Mouse (Mus musculus) liver, adult 2 months (tissue): ENCODE measurements around the gene Gm826. TPM values are rescaled to one million over a fixed set of nuclear protein-coding genes. Genes with fewer than 3 reads are reported as not detected.
A peak's percentile ranks its signal among the peaks of the same experiment; 100 is the strongest.

ENCODE experiments used
- DNase-seq: peaks from one replicate; pipeline ENCODE4 v3.0.0-alpha.2; 2011; ENCODE audit warnings: low read depth, low spot score; ENCODE audit errors: extremely low read depth
- H3K27ac ChIP-seq: fragments of 200-500 bp; replicated peaks from 2 replicates; pipeline ENCODE4 v1.5.1; 2012; ENCODE audit warnings: low read depth, mild to moderate bottlenecking, control low read depth, inconsistent platforms, low read length; ENCODE audit not compliant: insufficient read depth
- H3K27me3 ChIP-seq: fragments of 200-500 bp; 2 replicates; pipeline ENCODE4 v1.6.1; 2012; ENCODE audit warnings: mild to moderate bottlenecking, moderate library complexity, low read length, inconsistent platforms; ENCODE audit not compliant: control insufficient read depth, insufficient read depth
- H3K36me3 ChIP-seq: fragments of 200-500 bp; 2 replicates; pipeline ENCODE4 v1.6.1; 2012; ENCODE audit warnings: low read length, inconsistent platforms; ENCODE audit not compliant: control insufficient read depth, insufficient read depth
- H3K4me1 ChIP-seq: fragments of 200-500 bp; 2 replicates; pipeline ENCODE4 v1.6.1; 2011; ENCODE audit warnings: low read length; ENCODE audit not compliant: control insufficient read depth, insufficient read depth
- H3K4me3 ChIP-seq: fragments of 200-500 bp; 2 replicates; pipeline ENCODE4 v1.5.1; 2011; ENCODE audit warnings: low read depth, mild to moderate bottlenecking, control low read depth, low read length, moderate library complexity; ENCODE audit not compliant: insufficient read depth
- H3K79me2 ChIP-seq: fragments of 200-500 bp; 2 replicates; pipeline ENCODE4 v1.6.1; 2012; ENCODE audit warnings: inconsistent platforms, mild to moderate bottlenecking, low read length, moderate library complexity; ENCODE audit not compliant: control insufficient read depth, insufficient read depth
- H3K9ac ChIP-seq: fragments of 200-500 bp; 2 replicates; pipeline ENCODE4 v1.6.1; 2012; ENCODE audit warnings: low read depth, mild to moderate bottlenecking, control low read depth, inconsistent platforms, low read length
- CTCF ChIP-seq: fragments of 200-500 bp; IDR thresholded peaks from 2 replicates; pipeline ENCODE4 v1.5.1; 2011; ENCODE audit warnings: low read depth, low read length, control low read depth
- POLR2A ChIP-seq: fragments of 200-500 bp; IDR thresholded peaks from 2 replicates; pipeline ENCODE4 v1.6.1; 2011; ENCODE audit warnings: low read length, control low read depth; ENCODE audit not compliant: insufficient read depth; ENCODE audit errors: extremely low read depth
- WGBS: fragments of 180-500 bp; shearing (Covaris S2); methylation state at CpG from one replicate; pipeline ENCODE4 v1.1.7; 2018; 5-methylcytosine and 5-hydroxymethylcytosine counted together
- polyA plus RNA-seq: library from polyadenylated mRNA; depleted of rRNA; stranded (reverse); fragments of >200 nt; gene quantifications from 2 replicates; pipeline ENCODE4 v1.2.3, GENCODE M21; 2012
- total RNA-seq: library from RNA; depleted of rRNA; stranded (reverse); fragments of >200 nt; gene quantifications from 2 replicates; pipeline ENCODE4 v1.2.3, GENCODE M21; 2014

Gene Gm826
- total and polyA plus RNA-seq, 2 experiments: 1.4 to 4.1 TPM

DNA sequence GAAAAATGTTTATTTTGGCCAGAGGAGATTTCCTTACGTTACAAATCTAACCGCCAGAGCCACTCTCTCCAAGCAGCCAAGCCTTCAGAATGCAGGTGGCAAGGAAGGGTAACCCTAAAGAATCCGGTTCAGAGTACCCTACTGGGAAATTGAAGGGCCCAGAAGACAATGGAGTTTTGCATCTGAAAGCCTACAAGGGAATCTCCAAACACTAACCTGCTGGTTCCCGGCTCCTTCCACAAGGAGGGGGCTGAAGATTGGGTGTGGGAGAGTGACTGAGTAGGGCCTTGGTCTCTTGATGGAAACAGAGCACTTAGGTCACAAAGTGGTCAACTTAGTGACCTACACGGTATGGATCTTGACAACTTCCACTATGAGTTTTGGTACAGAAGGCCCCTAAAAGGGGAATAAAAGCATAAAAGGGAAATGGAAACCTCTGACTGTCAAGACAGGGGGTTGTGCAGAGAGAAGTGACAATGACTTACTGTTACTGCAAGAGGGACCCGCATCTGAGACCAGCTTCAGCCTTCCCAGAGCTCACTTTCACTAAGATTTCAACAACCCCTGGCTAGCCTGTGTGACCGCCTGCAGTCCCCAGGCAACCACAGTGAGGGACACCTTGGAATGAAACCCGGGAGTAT is 26.4 kb upstream of the Gm826 start:
- WGBS: 77% methylated on average over 8 of the region's 8 CpGs
- TF ChIP-seq CTCF (no peak), POLR2A (no peak)
- Histone ChIP-seq H3K27me3 (no peaks in the 10 kb centered on the region), H3K27ac (no peak overlapping the region), H3K79me2 (peaks cover under 1% of the 10 kb centered on the region; the same call in 1 of the 2 replicates), H3K36me3 (peaks cover 15% of the 10 kb centered on the region; the same call in 1 of the 2 replicates), H3K9ac (no peak overlapping the region), H3K4me3 (no peak overlapping the region), H3K4me1 (no peaks in the 10 kb centered on the region)
- no peak for DNase-seq

DNA sequence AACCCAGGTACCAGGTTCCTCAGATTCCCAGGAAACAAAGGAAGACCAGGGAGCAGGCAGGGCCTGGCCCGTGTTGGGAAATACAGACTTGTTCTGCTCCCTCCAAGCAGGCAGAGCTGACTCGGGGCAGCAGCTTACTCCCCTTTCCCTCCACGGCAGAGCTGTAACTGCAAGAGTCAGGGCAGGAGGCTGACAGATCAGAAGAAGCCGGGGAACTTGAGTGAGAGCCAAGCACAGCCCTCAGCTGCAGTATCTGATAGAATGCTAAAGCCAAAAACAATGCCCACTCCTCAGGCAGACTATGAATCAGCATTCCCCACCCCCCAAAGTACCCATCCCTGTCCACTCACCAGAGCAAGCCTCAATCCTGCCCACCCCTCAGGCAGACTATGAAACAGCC is 24.9 kb upstream of the Gm826 start:
- no peak overlapping the region for H3K4me3 ChIP-seq
- WGBS: 59% methylated on average over 4 of the region's 4 CpGs
- TF ChIP-seq POLR2A: no peak
- TF ChIP-seq CTCF: no peak

DNA sequence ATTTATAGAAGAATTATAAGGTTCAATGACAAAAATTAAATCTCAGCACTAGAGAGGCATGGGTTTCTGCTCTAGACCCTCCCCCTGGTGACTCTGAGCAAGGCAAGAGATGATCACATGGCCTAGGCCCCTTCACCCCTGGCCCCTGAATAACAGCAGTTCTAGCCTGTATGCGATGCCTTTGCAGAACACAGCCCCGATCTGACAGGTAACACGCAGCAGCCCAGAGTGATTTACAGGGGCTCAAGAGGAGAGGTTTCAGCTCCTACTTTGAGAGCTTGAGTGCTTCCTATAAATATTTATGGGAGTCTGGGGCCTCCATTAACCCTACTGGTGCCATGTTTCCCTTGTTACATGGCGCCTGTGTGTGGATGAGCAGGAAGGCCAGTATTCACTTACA is 23.5 kb upstream of the Gm826 start:
- Histone ChIP-seq H3K36me3 (peaks cover under 1% of the 10 kb centered on the region; the same call in 1 of the 2 replicates), H3K9ac (no peak overlapping the region), H3K79me2 (no peaks in the 10 kb centered on the region), H3K4me1 (peaks cover 7% of the 10 kb centered on the region), H3K27me3 (no peaks in the 10 kb centered on the region), H3K4me3 (no peak overlapping the region), H3K27ac (no peak overlapping the region)
- 98% methylated on average over 4 of the region's 4 CpGs for WGBS
- no peak for DNase-seq
- TF ChIP-seq CTCF (no peak), POLR2A (no peak)

More for the DNA sequence above, 24.9 kb upstream of the Gm826 start:
- Histone ChIP-seq H3K9ac (no peak overlapping the region), H3K36me3 (peaks cover 12% of the 10 kb centered on the region; the same call in 1 of the 2 replicates), H3K4me1 (0 out of 2 replicates have a peak, but pooled peaks cover under 1% of the 10 kb centered on the region), H3K27me3 (no peaks in the 10 kb centered on the region), H3K79me2 (no peaks in the 10 kb centered on the region), H3K27ac (no peak overlapping the region)
- DNase-seq: no peak

DNA sequence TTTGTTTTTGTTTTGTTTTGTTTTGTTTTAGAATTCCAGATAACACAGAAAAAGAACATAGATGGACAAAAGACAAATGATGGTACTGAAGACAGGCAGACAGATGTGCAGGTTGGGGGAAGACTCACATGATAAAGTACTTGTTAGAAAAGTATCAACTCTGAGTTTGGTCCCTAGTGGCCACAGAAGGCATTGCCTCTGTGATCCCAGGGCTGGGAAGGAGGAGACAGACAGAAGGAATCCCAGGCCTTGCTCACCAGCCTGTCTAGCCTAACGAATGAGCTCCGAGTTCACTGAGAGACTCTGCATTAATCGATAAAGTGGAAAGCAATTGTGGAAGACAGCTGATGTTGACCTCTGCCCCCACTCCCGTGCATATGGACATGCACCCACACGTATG is 22.2 kb upstream of the Gm826 start:
- DNase-seq: peak; percentile 38
- Histone ChIP-seq H3K9ac (no peak overlapping the region), H3K4me3 (no peak overlapping the region), H3K27me3 (no peaks in the 10 kb centered on the region), H3K27ac (no peak overlapping the region), H3K36me3 (no peaks in the 10 kb centered on the region), H3K79me2 (no peaks in the 10 kb centered on the region), H3K4me1 (peaks cover 10% of the 10 kb centered on the region)
- WGBS: 68% methylated on average over 5 of the region's 5 CpGs
- TF ChIP-seq CTCF: peak; percentile 66
- TF ChIP-seq POLR2A: no peak

DNA sequence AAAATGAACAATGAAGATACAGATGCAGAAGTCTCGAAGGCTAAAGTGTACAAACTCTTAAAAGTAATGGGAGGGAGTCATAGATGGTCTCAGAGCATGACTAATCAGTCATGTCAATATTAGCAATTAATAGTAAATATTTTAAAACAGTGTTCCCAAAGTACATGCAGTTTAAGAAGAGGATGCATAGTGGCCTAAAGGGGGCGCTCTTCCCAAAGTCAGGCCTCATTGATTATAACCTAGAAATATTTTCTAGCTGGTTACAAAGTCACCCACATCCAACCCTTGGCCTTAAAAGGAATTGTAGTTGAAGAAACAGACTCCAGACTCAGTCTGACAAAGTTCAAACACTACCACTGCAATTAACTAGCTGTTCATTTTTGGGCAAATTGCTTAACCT is 20.4 kb upstream of the Gm826 start:
- no peaks in the 10 kb centered on the region for H3K79me2 ChIP-seq
- H3K4me1 ChIP-seq: peaks cover 20% of the 10 kb centered on the region
- H3K27me3 ChIP-seq: no peaks in the 10 kb centered on the region
- no peak overlapping the region for H3K9ac ChIP-seq
- no peak for DNase-seq
- no peak for TF ChIP-seq POLR2A
- H3K4me3 ChIP-seq: no peak overlapping the region
- H3K36me3 ChIP-seq: no peaks in the 10 kb centered on the region
- 75% methylated on average over 2 of the region's 2 CpGs for WGBS
- H3K27ac ChIP-seq: no peak overlapping the region

DNA sequence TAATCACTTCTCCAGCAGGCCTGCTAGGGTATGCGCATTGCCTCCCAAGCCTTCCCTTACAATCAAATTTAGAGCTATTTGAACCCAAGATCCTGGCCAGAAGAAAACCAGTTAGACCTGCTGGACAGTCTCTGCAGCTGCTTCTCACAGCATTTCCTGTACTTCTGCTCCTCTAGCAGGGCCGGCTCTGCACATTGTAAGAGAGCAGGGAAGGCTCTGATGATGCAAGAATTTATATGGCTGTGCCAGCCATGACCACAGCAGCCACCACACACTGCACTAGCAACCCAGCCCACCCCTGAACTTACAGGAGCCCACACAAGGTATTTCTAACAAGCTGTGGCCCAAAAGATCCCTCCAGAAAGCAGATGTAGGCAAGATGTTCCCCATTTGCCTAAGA is 19.6 kb upstream of the Gm826 start:
- Histone ChIP-seq H3K79me2 (no peaks in the 10 kb centered on the region), H3K36me3 (no peaks in the 10 kb centered on the region), H3K9ac (no peak overlapping the region), H3K4me1 (peaks cover 26% of the 10 kb centered on the region), H3K27ac (no peak overlapping the region; the same call in 1 of the 2 replicates), H3K4me3 (no peak overlapping the region), H3K27me3 (no peaks in the 10 kb centered on the region)
- DNase-seq: peak; percentile 31
- 38% methylated on average over 2 of the region's 2 CpGs for WGBS
- no peak for TF ChIP-seq CTCF
- no peak for TF ChIP-seq POLR2A
